Mouse (Mus musculus) cerebellum, adult 8-10 months (tissue): ENCODE measurements around the gene Gm960.

Experiments used
- DNase-seq: peaks from one replicate; pipeline ENCODE4 v3.0.0; 2022

Gm960 gene

GRCm38 (mm10) chr19:4711601-4712155, 13.2 kb upstream of the Gm960 start:
- DNase-seq = peak; percentile 72

DNA sequence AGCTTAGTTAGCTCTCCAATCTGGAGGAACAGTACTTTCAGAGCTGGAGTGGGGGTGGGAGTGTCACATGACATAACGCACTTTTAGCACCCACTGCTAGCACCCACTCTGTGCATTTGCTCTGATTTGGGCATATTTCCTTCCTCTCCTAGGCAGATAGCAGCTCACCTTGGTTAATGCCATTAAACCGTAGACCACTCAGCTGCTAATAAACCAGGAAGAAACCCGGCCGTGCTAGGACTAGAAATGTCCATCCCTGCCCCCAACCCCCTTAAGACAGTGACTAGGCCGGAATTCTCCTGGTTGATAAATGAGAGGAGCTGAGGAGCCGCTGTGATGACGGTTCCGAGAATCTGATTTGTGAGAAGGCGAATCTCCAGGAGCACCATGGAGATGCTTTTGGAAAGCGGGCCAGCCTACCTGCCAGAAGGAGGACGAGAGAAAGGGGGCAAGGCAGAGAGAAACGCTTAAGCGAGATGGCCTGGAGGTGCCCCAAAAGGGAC, 12.7 kb upstream of the Gm960 start, which contains the start of gene Sptbn2:
Sptbn2 (plus strand) TSS at position 70 of the 503 bp plus-strand sequence.
- peak; percentile 67 for DNase-seq

GRCm38 (mm10) chr19:4708765-4709164, 10.3 kb upstream of the Gm960 start:
- DNase-seq = peak; percentile 5

GRCm38 (mm10) chr19:4701221-4701620, 2.8 kb upstream of the Gm960 start:
- DNase-seq = no peak

DNA sequence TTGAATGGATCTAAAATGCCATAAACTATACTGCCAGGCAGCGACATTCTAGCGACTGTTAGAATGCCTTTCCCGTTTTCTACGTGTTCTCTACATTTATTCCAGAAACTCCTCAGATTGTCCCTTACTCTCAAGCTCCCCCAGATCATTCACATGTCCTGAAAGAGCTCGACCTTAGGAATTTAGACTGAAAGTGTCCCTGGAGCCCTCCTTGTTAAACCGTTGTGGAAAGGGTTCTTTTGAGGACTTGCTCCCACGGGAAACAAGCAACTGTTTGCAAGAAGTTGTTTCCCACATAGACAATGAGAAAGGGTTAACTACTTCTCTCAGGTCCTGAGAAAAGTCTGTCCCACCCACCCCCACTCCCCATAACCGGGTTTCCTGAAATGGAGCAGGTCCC, 2.2 kb upstream of the Gm960 start:
- no peak for DNase-seq

DNA sequence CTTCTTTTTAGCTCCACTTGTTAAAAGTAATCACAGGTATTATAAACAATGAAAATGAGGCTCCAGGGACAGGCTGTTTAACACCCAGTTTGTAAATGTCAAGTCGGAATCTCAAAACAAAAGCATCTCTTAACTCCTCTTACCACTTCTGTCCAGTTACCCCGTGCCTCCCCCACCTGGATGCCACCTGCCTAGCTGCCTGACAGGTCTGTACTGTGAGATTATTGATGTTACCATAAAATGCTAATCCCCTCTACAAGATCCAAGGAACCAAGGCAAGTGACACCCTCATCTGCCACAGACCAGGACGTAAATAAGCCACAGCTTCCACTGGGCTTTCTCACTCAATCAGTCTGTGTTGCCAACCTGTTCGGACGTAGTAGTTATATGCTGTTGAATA, 1.4 kb upstream of the Gm960 start:
- no peak for DNase-seq

GRCm38 (mm10) chr19:4698856-4699255, 388 bp upstream of the Gm960 start:
- DNase-seq = peak; percentile 47

GRCm38 (mm10) chr19:4697721-4698120, 747 bp downstream of the Gm960 start:
- peak; percentile 45 for DNase-seq

GRCm38 (mm10) chr19:4697121-4697520, 1.3 kb downstream of the Gm960 start:
- no peak for DNase-seq

DNA sequence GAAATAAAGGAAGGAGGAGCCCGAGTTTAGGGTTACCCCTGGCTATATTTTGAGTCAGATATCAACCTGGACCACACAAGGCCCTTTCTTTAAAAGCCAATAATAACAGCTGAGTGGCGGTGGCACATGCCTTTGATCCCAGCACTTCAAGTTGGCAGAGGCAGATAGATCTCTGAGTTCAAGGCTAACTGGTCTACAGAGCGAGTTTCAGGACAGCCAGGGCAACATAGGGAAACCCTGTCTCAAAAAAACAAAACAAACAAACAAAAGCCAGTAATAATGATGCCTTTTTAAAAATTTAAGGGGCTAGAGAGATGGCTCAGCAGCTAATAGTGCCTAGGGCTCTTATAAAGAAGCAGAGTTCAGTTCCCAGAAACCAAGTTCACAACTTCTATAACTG, 4.1 kb downstream of the Gm960 start:
- no peak for DNase-seq

DNA sequence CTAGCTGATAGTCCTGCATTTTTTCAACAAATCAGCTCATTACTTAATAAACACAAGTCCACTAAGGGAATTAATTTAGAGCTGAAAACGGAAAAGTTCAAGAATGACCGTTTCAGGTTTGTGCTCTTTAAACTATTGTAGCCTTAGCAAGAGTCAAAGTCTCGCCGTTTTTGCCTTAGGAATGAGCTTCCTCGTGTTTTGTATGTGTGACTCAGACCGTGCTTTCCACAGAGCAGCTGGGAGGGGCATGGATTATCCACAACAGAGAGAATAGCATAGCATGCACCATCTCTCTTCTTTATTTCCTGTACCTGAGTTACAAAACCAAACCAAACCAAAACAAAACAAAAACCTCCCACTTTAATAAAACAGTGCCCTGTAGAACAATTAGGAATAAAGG, 26.1 kb downstream of the Gm960 start:
- DNase-seq = no peak

GRCm38 (mm10) chr19:4670776-4671175, 27.7 kb downstream of the Gm960 start:
- no peak for DNase-seq

DNA sequence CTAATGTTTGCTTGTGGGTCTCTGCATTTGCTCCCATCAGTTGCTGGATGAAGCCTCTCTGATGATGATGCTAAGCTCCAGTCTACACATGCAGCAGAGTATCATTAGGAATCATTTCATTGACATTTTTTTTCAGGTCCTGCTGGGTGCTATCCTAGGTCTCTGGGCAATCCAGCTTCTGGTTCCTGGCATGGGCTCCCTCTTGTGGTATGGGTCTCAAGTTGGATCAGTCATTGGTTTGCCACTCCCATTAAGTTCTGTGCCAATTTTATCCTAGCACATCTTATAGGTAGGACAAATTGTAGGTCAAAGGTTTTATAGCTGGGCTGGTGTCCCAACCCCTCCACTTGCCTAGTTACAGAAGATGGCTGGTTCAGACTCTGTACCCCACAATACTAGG, 31.7 kb downstream of the Gm960 start:
- DNase-seq = no peak

DNA sequence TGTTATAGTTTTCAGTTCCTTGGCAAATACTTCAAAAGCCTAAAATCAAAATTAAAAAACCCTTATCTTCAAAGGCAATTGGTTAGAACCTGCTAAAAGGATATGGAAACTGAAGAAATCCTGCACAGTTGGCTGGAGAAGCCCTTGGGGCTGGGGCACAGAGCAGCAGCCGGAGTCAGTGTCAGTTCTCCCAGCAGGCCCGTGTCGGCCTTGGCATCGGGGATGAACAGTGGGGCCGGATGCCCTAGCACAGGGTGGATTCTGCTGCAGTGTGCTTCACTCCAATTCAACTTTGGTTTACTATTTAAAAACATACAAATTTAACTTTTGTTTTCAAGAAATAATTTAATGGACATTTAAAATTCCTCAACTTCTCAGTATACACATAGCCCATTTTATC, 40.3 kb downstream of the Gm960 start:
- DNase-seq = peak; percentile 24

DNA sequence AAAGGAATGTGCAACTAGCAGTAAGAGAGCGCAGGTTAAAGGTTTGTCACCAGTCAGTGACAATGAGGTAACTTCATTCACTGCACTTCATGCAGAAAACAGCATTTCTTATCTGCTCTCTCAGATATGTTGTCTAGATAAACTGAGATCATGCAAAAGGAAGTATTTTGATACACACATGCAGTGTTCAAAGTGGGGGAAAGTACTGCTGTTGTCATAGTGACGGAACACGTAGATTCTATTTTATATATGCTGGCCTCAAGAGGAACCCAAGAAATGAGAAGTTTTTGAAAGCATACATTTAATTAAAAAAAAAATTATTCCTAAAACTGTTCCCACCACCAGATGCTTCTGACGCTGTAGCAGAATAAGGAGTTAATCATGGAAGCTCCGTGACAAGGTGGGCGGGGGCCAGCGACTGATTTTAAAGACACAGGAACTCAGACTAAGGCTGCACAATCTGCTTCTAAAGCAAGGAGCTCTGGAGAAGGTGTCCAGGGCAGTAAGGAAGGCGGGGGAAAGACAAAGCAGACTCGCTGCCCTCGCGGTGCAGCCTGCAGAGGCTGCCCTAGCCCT, 51.5 kb downstream of the Gm960 start:
- no peak for DNase-seq

DNA sequence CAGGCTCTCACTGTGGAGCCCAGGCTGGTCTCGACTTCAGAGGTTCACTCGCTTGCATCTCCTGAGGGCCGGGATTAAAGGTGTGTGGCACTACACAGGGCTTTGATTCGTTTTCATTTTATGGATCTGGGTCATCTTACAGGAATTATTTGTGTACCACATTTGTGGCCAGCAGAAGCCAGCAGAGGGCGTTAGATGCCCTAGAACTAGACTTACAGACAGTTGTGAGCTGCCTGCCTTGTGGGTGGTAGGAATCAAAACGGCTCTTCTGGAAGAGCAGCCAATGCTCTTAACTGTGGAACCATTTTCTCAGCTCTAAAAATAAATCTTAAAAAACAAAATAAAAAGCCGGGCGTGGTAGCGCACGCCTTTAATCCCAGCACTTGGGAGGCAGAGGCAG, 54.2 kb downstream of the Gm960 start:
- DNase-seq = peak; percentile 68

GRCm38 (mm10) chr19:4635986-4636385, 62.5 kb downstream of the Gm960 start:
- DNase-seq = no peak

DNA sequence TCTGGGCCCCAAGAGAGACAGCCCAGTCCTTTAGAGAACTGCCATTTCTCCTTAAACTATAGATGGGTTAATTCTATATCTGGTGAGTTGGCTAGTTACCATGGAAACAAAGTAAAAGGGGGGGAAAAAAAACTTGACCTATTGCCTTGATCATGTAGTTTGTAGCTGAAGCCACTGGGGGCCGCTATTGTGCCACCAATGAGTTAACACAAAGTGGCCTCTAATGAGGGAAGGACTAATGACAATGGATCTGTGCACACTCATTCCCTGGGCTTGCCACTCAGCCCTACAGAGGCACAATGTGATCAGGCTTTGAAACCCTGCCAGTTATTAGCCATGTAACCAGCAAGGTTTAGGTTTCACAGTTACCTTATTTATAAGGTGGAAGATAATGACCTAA, 69.6 kb downstream of the Gm960 start:
- peak; percentile 80 for DNase-seq

- DNase-seq = no peak
Observed at GRCm38 (mm10) chr19:4625829-4626535, 72.5 kb downstream of the Gm960 start.

GRCm38 (mm10) chr19:4625179-4625828, 73.2 kb downstream of the Gm960 start, which contains the start of gene Rce1:
Gene Rce1 (minus strand): TSS chr19:4625641.
- DNase-seq = peak; percentile 88

DNA sequence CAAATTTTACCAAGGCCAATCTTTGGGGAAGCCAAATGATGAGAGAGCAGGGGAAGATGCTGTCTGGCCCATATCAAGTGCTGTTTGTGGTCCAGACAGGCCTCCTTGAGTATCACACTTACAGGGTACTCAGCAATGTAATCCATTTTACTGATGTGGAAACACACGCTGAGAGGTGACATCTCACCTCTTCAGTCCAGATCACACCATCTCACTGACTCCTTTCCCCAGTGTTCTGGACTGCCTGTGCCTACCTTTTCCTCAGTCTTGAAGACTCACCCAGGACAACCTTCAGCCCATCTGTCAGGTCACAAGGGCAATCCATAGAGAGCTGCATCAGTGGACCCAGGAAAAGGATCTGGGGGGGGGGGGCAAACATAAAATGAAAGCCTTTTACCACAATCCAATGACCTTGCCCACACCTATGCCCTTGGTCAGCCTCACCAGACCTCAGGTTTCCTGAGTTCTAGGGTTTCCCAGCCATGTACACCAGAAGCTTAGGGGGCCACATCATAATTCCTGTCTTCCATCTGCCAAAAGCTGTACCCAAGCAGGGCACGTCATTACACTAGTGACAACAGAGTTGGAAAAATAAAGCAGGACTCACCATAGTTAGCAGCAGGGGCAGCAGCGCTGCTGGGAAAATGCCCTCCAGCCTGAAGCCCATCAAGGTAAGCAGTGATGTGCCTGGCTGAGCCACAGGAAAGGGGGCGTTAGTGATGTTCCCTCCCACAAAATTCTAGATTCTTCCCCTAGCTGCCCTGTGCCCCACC, 73.9 kb downstream of the Gm960 start:
- no peak for DNase-seq

GRCm38 (mm10) chr19:4624006-4624405, 74.5 kb downstream of the Gm960 start:
- DNase-seq = peak; percentile 15

DNA sequence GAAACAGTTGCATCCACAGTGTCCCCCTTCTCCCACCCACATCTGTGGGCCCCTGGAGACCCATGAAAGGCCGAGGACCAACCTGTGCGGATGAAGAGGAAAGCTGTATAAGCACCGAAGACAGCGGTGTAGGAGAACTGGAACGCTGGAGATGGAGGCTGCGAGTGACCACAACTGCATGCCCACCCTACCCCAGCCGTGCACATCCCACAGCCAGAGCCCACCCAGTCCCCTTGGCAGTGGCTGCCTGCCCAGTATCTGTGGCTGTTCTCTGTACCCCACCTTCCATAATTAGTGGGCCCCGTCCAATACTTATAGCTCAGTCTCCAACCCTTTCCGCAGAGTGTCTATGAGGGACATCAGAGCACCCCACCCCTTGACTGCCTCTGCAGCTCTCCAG, 75.0 kb downstream of the Gm960 start:
- peak; percentile 13 for DNase-seq
